Mouse (Mus musculus): ENCODE data around the gene Ces5a.

GRCm38 (mm10) chr8:93488743-93489142 is 46.9 kb downstream of the Ces5a start:
- TF ChIP-seq CHD2 (IDR thresholded peaks at IDR 0.05; ENCODE audit: low read length) (no peak), CTCF (IDR thresholded peaks at IDR 0.05 in 2 of 3, conservative IDR thresholded peaks at IDR 0.05 in 1 of 3; ENCODE audit: control insufficient read depth in 1 of 3, insufficient read depth in 1 of 3, low read depth in 2 of 3, low read length in 3 of 3, poor library complexity in 1 of 3, severe bottlenecking in 1 of 3) (no peak), ETS1 (IDR thresholded peaks at IDR 0.05; ENCODE audit: low read depth, low read length) (no peak), RCOR1 (IDR thresholded peaks at IDR 0.05; ENCODE audit: low read depth, low read length) (no peak), BHLHE40 (IDR thresholded peaks at IDR 0.05; ENCODE audit: borderline replicate concordance, low read depth, low read length) (no peak), ZNF384 (IDR thresholded peaks at IDR 0.05; ENCODE audit: low read depth, low read length) (no peak), ZC3H11A (IDR thresholded peaks at IDR 0.05; ENCODE audit: low read depth, low read length) (no peak), GATA1 (IDR thresholded peaks at IDR 0.05; ENCODE audit: low read depth, low read length) (no peak), TBP (IDR thresholded peaks at IDR 0.05; ENCODE audit: low read depth, low read length) (no peak), UBTF (IDR thresholded peaks at IDR 0.05; ENCODE audit: borderline replicate concordance, insufficient read depth, low read depth, low read length) (no peak), MXI1 (IDR thresholded peaks at IDR 0.05; ENCODE audit: low read depth, low read length) (no peak)
